Mouse (Mus musculus) stomach, embryonic 16.5 days (tissue): Measurements from ENCODE around the gene Rex2. TPM values are rescaled to one million over a fixed set of nuclear protein-coding genes. Genes with fewer than 3 reads are reported as not detected.
"Not testable (repeated sequence)": the region's sequence is repeated elsewhere in the genome, so short reads cannot be mapped to it uniquely, and the experiment has no call there.

Experiments used
- ATAC-seq: fragments of 200-750 bp; cut with Nextera tagmentation; 2 replicates; pipeline ENCODE4 v1.8.0; 2017; ENCODE audit warnings: moderate number of reproducible peaks, moderate TSS enrichment; ENCODE audit not compliant: insufficient read depth, low FRiP score
- H3K27ac ChIP-seq: fragments of 300-500 bp; sonication (generic); 2 replicates; pipeline ENCODE4 v1.5.1; 2014; ENCODE audit warnings: low read length
- H3K27me3 ChIP-seq: fragments of 300-500 bp; sonication (generic); 2 replicates; pipeline ENCODE4 v1.6.1; 2014; ENCODE audit warnings: low read length, control low read depth, mixed read lengths; ENCODE audit not compliant: control insufficient read depth, insufficient read depth
- H3K36me3 ChIP-seq: fragments of 300-500 bp; sonication (generic); 2 replicates; pipeline ENCODE4 v1.6.1; 2014; ENCODE audit warnings: low read length; ENCODE audit not compliant: control insufficient read depth, insufficient read depth
- H3K4me1 ChIP-seq: fragments of 300-500 bp; sonication (generic); 2 replicates; pipeline ENCODE4 v1.6.1; 2014; ENCODE audit warnings: low read length, control low read depth, mixed read lengths; ENCODE audit not compliant: control insufficient read depth, insufficient read depth
- H3K4me2 ChIP-seq: fragments of 300-500 bp; sonication (generic); 2 replicates; pipeline ENCODE4 v1.6.1; 2014; ENCODE audit warnings: low read depth, low read length, mixed read lengths
- H3K4me3 ChIP-seq: fragments of 300-500 bp; sonication (generic); replicated peaks from 2 replicates; pipeline ENCODE4 v1.5.1; 2014; ENCODE audit warnings: mild to moderate bottlenecking, low read length
- H3K9ac ChIP-seq: fragments of 300-500 bp; sonication (generic); 2 replicates; pipeline ENCODE4 v1.6.1; 2014; ENCODE audit warnings: low read length
- H3K9me3 ChIP-seq: fragments of 300-500 bp; sonication (generic); replicated peaks from 2 replicates; pipeline ENCODE4 v1.6.1; 2016; ENCODE audit warnings: low read length, control low read depth; ENCODE audit not compliant: control insufficient read depth
- WGBS: fragments of 180-500 bp; shearing (Covaris S2); extraction: QIAGEN DNeasy Blood & Tissue Kit; methylation state at CpG from one replicate; pipeline ENCODE4 v1.1.7; 2014; 5-methylcytosine and 5-hydroxymethylcytosine counted together
- polyA plus RNA-seq: library from polyadenylated mRNA; unstranded; fragments of >200 nt; fragmentation: Nextera tagmentation; extraction: Ambion mirVana; gene quantifications from 2 replicates; pipeline ENCODE4 v1.2.1, GENCODE M21; 2015

Gene Rex2
- polyA plus RNA-seq = not detected in 2 replicates

DNA sequence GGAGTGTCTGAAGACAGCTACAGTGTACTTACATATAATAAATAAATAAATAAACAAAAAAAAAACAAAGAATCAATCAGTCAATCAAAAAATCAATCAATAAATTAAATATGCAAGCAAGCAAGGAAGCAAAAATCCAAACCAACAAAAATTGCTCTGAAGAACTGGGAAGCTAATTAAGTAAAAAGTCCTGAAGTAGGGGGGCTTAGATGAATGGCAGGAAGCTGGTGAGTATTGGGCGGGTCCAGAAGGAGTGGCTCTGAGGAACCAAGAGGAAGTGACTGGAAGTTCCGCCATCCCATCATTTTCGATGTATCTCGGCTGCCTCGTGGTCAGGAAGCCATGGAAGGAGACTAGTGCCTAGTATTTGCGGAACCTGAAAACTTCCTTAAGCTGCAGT is at the start of gene Rex2:
TSS of gene Rex2 (plus strand) at position 301 of the 400 bp plus-strand sequence.
- no CpG with 5 or more reads among the region's 6 CpGs for WGBS
- H3K27ac ChIP-seq, H3K4me1 ChIP-seq, H3K4me3 ChIP-seq, H3K27me3 ChIP-seq, H3K9me3 ChIP-seq, ATAC-seq, H3K36me3 ChIP-seq, H3K4me2 ChIP-seq, H3K9ac ChIP-seq: not testable (repeated sequence)

DNA sequence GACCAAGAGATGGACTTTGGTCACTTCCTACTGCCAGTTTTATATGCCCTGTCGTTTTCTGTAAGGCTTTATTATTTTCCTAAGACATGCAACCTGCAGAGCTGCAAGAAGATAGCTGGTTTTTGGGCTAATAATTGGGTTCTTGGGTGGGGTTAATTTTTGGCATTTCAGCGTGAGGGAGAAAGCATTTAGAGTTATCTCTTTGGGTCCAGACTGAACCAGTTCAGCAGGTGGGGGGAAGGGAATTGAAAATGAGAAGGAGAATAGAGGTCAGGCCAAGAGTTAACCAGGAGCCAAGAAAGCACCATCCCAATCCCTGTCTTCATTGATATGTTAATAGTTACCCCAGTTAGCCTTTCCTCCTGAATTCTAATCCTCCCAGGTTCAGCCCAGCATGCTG is 45.1 kb upstream of the Rex2 start:
- 18% methylated on average over 2 of the region's 2 CpGs for WGBS
- ATAC-seq, H3K9me3 ChIP-seq: not testable (repeated sequence)

DNA sequence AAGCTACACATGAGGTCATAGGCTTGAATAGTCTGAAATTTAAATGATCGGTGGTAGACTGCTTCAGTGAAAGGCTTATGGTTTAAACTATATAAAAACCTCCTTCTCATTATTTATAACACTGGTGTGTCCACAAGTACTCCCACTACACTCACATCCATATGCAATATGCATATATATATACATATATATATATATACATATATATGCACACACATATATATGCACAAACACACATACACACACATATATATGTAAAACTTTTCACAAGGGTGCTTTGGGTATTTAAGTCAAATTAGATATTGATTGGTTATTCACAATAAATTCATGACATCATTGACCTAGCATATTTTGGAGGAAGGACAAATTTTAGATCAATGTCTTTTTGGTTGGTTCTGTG is 3.2 kb upstream of the Rex2 start:
- H3K27me3 ChIP-seq, H3K4me2 ChIP-seq, H3K4me3 ChIP-seq, H3K4me1 ChIP-seq, H3K36me3 ChIP-seq, H3K9ac ChIP-seq, H3K9me3 ChIP-seq, ATAC-seq, H3K27ac ChIP-seq: not testable (repeated sequence)
- no CpG with 5 or more reads among the region's 1 CpGs for WGBS

More for the DNA sequence above, 45.1 kb upstream of the Rex2 start:
- not testable (repeated sequence) for H3K27ac ChIP-seq, H3K9ac ChIP-seq, H3K36me3 ChIP-seq, H3K4me3 ChIP-seq, H3K4me2 ChIP-seq, H3K27me3 ChIP-seq, H3K4me1 ChIP-seq

DNA sequence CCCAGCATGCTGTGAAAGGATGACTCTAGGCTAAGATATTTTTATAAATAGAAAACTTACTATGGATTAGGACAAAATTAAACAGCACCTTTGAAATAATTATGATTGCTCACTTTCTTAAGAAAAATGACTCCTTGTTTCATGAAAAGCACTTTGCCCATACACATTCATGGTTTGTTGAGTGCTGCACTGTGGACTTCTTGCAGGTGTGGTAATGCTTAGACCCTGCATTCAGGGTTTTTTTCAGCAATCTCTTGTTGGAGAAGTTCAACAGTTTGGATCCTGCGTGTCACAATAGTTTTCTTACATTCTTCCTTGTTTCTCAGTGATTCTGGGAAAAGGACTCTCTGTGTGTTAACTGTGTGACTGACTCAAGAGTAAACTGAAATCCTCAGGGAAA is 4.7 kb downstream of the Rex2 start:
- H3K4me3 ChIP-seq, H3K4me2 ChIP-seq, ATAC-seq, H3K27me3 ChIP-seq, H3K36me3 ChIP-seq, H3K4me1 ChIP-seq, H3K9ac ChIP-seq, H3K9me3 ChIP-seq, H3K27ac ChIP-seq: not testable (repeated sequence)
- WGBS = 58% methylated on average over 1 of the region's 1 CpGs

DNA sequence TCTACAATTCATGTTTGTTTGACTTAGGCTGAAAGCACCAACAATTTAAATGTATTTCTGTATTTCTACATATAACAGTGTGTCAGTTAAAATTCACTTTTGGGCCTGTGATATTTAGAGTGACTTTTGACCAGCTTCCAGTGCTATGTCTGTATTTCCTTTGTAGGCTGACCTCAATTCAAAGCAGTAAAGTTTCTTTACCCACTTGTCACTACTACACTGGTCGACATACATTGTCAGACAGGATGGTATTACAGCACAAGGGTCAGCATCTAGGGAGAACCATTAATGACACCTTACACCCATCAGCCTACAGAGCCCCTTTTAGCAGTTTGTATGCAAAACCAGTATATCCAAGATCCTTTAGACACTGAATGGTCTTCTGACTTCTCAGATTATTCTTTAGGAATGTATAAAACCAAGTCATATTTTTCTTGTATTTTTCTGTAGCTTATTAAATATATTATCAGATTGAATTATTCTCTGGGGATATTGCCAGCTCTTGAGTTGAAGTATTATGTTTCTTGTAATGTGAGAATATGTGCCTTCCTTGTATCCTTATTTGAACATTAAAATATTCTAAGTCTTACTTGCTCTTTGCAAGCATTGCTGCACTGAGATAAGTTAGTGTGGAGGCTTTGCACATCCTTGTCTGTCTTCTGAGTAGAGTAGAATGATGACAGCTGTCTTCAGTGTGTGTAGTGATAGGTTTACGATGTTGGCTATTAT is 9.8 kb downstream of the Rex2 start:
- not testable (repeated sequence) for H3K4me1 ChIP-seq, ATAC-seq, H3K4me2 ChIP-seq, H3K27me3 ChIP-seq, H3K27ac ChIP-seq, H3K9ac ChIP-seq, H3K9me3 ChIP-seq, H3K4me3 ChIP-seq, H3K36me3 ChIP-seq
- WGBS = 87% methylated on average over 1 of the region's 2 CpGs

DNA sequence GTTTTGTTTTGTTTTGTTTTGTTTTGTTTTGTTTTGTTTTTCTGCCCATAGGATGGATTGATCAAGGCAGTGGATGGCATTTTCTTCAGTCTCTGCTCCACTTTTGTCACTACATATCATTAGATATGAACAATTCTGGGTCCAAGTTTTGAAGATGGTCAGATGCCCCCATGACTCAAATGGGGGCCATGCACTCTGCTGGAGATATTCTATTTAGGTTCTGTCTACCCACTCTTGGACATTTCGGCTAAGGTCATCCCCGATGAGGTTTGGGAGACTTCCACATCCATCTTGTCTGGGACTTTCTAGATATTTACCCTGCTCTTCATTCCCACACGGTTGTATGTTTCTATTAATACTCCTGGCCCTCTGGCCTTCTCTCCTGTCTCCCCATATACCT is 42.1 kb downstream of the Rex2 start:
- H3K9ac ChIP-seq, H3K4me2 ChIP-seq: not testable (repeated sequence)
- 89% methylated on average over 2 of the region's 3 CpGs for WGBS

DNA sequence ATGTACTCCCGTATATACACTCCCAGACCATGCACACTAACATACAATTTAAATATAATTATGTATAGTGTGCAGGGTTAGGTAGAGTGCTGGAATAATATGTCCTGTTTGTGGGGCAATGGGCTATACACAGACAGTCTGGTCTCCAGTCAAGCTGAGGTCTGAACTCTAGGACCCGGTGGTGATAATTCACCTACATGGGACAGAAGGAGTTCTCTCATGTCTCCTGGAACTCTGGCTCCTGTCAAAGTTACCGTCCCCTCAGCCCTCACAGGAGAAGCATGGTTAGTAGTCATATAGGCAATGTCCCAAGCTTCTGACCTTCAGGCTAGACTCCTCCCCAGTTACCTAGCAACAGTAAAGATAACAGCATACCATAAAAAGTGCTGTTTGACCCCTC is 44.2 kb downstream of the Rex2 start:
- not testable (repeated sequence) for H3K36me3 ChIP-seq, H3K4me3 ChIP-seq, H3K9me3 ChIP-seq, H3K9ac ChIP-seq, H3K27ac ChIP-seq, H3K4me1 ChIP-seq, ATAC-seq, H3K27me3 ChIP-seq, H3K4me2 ChIP-seq
- WGBS = 96% methylated on average over 2 of the region's 3 CpGs

More for the DNA sequence above, 42.1 kb downstream of the Rex2 start:
- H3K27me3 ChIP-seq, H3K9me3 ChIP-seq, ATAC-seq, H3K4me1 ChIP-seq, H3K4me3 ChIP-seq, H3K27ac ChIP-seq, H3K36me3 ChIP-seq: not testable (repeated sequence)

DNA sequence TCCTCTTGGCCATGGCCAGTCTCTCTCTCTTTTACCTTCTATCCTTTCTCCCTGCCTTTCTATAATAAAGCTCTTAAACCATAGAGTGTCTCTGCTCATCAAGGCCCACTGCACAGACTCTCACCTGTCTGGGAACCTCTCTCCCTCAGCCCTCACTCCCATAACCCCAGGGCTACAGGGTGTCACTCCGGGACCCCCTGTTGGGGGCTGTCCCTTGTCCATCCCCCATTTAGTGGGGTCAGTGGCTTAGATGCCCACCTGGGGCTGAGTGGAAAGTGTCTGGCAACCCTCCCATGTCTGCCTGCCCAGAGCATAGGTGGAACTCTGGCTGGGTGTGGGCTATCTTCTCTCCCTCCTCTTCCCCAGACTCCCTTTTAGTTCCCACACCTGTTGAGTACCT is 44.7 kb downstream of the Rex2 start:
- not testable (repeated sequence) for H3K27ac ChIP-seq, ATAC-seq, H3K4me1 ChIP-seq, H3K4me2 ChIP-seq, H3K36me3 ChIP-seq, H3K9me3 ChIP-seq, H3K27me3 ChIP-seq, H3K9ac ChIP-seq, H3K4me3 ChIP-seq
- 76% methylated on average over 1 of the region's 1 CpGs for WGBS

DNA sequence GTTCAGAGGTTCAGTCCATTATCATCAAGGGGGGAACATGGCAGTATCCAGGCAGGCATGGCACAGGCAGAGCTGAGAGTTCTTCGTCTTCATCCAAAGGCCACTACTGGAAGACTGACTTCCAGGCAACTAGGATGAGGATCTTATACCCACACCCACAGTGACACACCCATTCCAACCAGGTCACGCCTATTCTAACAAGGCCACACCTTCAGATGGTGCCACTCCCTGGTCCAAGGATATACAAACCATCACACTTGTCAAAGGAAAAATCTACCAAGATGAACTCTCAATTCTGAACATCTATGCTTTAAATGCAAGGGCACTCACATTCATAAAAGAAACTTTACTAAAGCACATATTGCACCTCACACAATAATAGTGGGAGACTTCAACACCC is 74.0 kb downstream of the Rex2 start:
- H3K4me2 ChIP-seq, H3K9me3 ChIP-seq, ATAC-seq, H3K27ac ChIP-seq, H3K4me3 ChIP-seq, H3K27me3 ChIP-seq, H3K36me3 ChIP-seq, H3K9ac ChIP-seq, H3K4me1 ChIP-seq: not testable (repeated sequence)
- 61% methylated on average over 2 of the region's 2 CpGs for WGBS
